Mouse (Mus musculus) brain, adult 2 months (tissue): ENCODE results near the gene Ldb3.

ENCODE experiments used
- DNase-seq: peaks from one replicate; pipeline ENCODE4 v3.0.0; 2011; ENCODE audit warnings: low read depth, low spot score

Ldb3 gene

GRCm38 (mm10) chr14:34590743-34591675 lies 2.5 kb upstream of the Ldb3 start:
- peak; percentile 89 for DNase-seq

GRCm38 (mm10) chr14:34590017-34590570 lies 1.6 kb upstream of the Ldb3 start:
- peak; percentile 67 for DNase-seq

- no peak for DNase-seq
Observed at GRCm38 (mm10) chr14:34589185-34589713, 767 bp upstream of the Ldb3 start.

GRCm38 (mm10) chr14:34588005-34588404 lies 477 bp downstream of the Ldb3 start:
- no peak for DNase-seq

- no peak for DNase-seq
Observed at GRCm38 (mm10) chr14:34586871-34587270, 1.6 kb downstream of the Ldb3 start.

GRCm38 (mm10) chr14:34585358-34586105 lies 3.0 kb downstream of the Ldb3 start:
- no peak for DNase-seq

GRCm38 (mm10) chr14:34582740-34583427 lies 5.6 kb downstream of the Ldb3 start:
- no peak for DNase-seq

GRCm38 (mm10) chr14:34576858-34577257 lies 11.6 kb downstream of the Ldb3 start:
- no peak for DNase-seq

- peak; percentile 16 for DNase-seq
Observed at GRCm38 (mm10) chr14:34574068-34574467, 14.4 kb downstream of the Ldb3 start.

- no peak for DNase-seq
Observed at GRCm38 (mm10) chr14:34573348-34573913, 15.1 kb downstream of the Ldb3 start.

GRCm38 (mm10) chr14:34571610-34572387 lies 16.7 kb downstream of the Ldb3 start:
- DNase-seq: no peak

GRCm38 (mm10) chr14:34570903-34571302 lies 17.6 kb downstream of the Ldb3 start:
- DNase-seq: no peak

- DNase-seq: peak; percentile 91
Observed at GRCm38 (mm10) chr14:34570294-34570693, 18.2 kb downstream of the Ldb3 start.

- peak; percentile 50 for DNase-seq
Observed at GRCm38 (mm10) chr14:34569534-34570194, 18.8 kb downstream of the Ldb3 start.

GRCm38 (mm10) chr14:34568626-34569025 lies 19.9 kb downstream of the Ldb3 start:
- DNase-seq: no peak

- no peak for DNase-seq
Observed at GRCm38 (mm10) chr14:34567697-34568096, 20.8 kb downstream of the Ldb3 start.

GRCm38 (mm10) chr14:34566530-34566929 lies 22.0 kb downstream of the Ldb3 start:
- no peak for DNase-seq

GRCm38 (mm10) chr14:34565711-34566110 lies 22.8 kb downstream of the Ldb3 start:
- DNase-seq: peak; percentile 75

- no peak for DNase-seq
Observed at GRCm38 (mm10) chr14:34564646-34565045, 23.8 kb downstream of the Ldb3 start.

- no peak for DNase-seq
Observed at GRCm38 (mm10) chr14:34562393-34562792, 26.1 kb downstream of the Ldb3 start.
